Mouse (Mus musculus) C2C12 (cell line): Measurements from ENCODE around the gene Nav2.

Experiments
- CTCF ChIP-seq: IDR thresholded peaks from one replicate; pipeline ENCODE4 v1.5.1; 2011; ENCODE audit not compliant: control insufficient read depth, insufficient read depth, insufficient read length
- MAX ChIP-seq: IDR thresholded peaks from one replicate; pipeline ENCODE4 v1.6.1; 2011; ENCODE audit warnings: mild to moderate bottlenecking, control low read depth
- MYOD1 ChIP-seq: IDR thresholded peaks from one replicate; pipeline ENCODE4 v1.6.1; 2011; ENCODE audit warnings: low read depth; ENCODE audit not compliant: control insufficient read depth, insufficient read length

- TF ChIP-seq MYOD1 = no peak
- TF ChIP-seq CTCF = no peak
- no peak for TF ChIP-seq MAX
Observed at GRCm38 (mm10) chr7:49562851-49563250, 654.3 kb downstream of the Nav2 start.
